Mouse (Mus musculus) CD8-positive naive resting alpha-beta T cell, adult 2 months (primary cell): ENCODE data around the gene Gucy2d.
A peak's percentile ranks its signal among the peaks of the same experiment; 100 is the strongest.

ENCODE experiments used
- DNase-seq, 2 experiments: peaks; one replicate each; pipeline ENCODE4 v3.0.0; 2022; ENCODE audit warnings: low read depth in 2 of 2, low spot score in 2 of 2

Gene Gucy2d

DNA sequence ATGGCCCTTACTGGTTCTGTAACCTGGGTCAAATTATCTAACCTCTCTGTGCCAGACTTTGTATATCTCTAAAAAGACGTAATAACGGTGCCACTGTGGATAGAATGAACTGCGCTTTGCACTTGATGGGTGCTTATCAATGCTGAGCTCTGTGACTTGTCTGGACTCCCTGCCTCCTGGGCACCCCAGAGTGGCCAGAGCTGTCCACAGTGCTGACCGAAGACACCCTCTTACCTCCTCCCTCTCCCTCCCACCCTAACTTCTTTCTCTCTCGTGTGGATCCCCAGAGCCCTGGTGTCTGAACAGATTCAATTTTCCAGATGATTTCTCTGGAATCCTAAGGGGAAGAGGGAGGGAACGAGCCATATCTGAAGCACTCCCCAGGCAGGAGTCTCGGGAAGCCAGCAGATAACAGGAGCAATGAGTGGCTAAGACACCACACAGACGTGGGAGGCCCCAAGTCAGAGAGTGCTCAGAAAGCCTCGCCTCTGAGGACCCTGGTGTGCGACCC, at the start of gene Gucy2d:
Gucy2d (plus strand) TSS at position 461 of the 511 bp plus-strand sequence.
- DNase-seq: no peak

DNA sequence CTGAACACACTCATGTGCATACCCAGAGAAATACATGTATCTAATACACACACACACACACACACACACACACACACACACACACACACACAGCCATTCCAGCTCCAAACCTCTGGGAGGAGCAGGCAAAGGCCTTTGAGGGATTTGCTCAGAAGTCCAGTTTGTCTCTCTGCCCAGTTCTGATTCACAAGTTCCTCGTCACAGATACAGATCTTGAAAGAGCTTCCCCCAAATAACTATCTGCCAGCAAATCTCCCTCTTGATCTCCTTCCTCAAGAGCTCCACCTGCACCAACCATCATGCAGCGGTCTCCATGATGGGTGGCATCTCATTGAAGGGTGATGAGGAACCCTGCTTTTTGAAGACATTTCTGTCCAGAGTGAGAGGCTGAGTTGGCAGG, 49.7 kb upstream of the Gucy2d start:
- no peak for DNase-seq

DNA sequence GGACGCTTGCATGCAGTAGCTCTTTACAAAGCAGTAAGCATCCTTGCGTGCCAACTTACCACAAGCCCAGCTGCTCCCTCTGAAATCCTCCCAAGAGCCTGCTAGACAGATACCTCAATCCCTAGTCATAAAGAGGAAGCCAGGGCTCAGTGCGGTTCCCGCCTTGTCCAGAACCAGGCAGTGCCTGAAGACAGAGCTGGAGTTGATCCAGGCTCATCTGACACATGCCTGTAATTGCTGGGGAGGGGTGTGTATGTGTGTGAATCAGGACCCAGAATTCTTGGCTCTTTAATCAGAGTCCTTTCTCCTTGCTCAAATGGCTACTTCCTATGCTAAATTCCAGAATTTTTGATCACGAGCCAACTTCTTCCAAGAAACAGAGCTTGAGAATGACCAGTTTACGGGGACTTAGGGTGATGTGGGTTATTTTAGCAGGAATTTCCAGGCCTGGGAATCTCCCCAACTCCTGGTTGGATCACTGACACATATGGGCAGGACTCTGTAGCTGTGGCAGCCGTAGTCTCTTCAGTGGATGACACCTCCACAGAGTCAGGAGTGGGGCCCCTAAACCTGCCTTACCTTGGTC, 48.8 kb upstream of the Gucy2d start:
- no peak for DNase-seq

DNA sequence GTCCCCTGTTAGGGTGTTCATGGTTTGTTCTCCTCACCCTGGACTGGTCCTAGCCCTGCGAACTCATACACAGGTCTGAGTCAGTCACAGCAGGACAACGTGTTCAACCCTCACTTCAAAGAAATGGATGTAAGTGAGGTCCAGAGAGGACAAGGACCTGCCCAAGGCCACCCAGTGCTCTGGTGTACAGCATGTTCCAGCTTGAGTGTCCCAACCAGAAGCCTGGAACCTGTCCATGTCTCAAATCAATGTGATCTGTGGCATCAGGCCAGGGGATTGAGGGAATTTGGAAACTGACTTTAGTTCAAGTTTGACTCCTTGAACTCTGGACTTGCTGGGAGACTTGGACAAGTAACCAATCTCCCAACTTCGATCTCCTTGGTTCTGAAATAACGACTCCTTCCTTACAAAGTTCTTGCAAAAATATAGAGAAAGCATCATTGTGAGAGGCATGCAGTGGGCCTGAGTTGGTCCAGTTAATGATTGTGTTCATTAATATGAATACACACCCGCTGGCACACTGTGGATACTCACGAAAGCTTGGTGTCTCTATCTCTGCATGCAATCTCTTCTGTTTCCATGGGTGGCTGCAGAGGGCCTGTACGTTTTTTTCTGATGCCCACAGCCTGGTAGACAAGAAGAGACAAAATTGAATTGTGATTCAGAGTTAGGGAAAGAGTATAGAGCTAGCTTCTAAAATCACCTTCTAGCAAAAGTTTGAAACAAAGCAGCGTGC, 47.6 kb upstream of the Gucy2d start:
- DNase-seq: no peak

DNA sequence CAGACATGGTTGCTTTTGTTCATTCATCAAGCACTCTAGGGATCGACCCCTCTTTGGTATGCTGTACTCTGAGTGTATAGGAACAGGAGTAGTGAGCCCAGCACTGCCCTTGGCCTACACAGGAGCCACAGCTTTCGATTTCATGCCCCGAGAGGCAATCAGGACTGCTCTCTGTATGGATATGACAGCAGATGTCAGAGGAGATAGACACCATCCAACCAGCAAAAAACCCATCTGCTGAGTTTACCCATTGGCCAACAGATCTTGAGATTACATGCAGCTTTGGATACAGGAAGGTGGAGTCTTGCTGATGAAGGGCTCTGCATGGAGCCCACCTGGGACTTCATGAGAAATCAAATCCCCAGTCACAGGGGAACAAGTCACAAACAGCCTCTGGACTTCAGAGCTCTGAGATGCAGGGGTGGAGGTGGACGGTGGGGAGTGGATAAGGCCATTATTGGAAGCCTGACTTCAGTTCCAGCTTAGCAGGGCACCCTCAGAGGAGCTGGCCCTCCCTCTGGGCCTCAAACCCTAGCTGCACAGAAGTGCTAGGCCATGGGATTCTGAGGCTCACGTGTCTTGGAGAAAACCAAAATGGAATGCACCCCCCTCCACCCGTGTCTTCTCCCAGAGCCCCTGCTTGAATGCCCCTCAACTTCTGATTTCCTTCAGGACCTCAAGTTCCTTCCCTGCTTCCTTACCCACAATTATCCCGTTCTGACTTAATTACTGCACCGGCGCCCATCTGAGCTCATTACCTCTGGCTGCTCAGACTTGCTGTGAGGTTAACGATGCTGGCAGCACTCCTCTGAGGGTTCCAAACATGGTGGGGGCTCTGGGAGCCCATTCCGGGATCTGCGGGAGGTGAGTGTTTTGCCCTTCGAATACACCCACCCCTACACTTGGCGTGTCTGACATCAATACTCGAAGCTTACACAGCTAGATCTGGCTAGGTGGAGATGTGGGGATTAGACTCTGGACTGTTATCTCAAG, 37.3 kb upstream of the Gucy2d start:
- DNase-seq: no peak

DNA sequence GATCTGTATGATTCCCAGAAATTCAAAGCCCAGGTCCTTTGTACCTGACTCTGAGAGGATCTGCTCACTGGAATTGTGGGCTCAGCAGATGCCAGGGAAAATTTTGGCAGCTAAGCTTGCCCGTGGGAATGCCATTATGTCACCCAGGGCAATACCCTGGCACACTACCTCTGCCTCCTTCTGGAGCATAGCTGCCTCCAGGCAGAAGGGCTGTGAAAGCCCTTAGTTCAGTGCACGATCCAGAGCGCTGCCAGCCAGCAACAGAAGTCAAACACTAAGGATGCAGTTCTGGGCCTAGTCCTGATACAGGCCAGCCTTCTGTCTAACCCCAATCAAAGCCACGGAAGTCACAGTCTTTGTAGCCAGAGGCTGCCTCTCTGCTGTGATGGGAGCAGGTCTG, 36.2 kb upstream of the Gucy2d start:
- DNase-seq: no peak

DNA sequence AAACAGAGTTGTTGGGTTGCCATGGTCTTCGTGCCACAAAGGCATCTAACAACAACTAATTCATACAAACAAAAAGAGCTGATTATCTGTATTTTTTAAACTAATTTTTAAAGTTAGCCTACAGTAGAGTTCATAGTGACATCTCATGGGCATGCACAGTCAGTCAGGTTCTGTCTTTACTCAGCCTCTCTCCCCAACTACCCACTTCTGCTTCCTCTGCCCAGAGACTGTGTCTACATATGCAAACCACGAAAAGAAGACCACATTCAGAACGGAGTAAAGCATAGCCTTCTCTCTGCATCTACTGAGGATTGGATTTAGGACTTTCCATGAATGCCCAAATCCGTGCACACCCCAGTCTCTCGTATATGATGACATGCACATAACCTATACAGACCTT, 32.6 kb upstream of the Gucy2d start:
- no peak for DNase-seq

DNA sequence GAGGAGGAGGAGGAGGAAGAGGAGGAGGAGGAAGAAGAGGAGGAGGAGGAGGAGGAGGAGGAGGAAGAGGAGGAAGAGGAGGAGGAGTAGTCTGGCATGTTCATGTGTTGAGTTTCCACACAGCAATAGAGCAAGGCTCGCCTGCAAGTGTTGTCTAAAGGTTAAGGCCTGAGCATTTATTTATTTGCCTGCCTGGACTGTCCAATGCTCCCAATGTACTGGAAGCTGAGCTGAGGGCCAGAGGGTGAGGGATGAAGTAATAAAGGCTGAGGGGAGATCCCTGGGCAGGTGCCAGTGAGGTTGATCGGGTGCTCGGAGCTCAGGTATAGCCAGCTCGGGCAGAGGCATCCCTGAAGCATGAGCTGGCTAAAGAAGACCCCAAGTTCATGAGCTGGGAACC, 27.1 kb upstream of the Gucy2d start:
- DNase-seq: no peak

DNA sequence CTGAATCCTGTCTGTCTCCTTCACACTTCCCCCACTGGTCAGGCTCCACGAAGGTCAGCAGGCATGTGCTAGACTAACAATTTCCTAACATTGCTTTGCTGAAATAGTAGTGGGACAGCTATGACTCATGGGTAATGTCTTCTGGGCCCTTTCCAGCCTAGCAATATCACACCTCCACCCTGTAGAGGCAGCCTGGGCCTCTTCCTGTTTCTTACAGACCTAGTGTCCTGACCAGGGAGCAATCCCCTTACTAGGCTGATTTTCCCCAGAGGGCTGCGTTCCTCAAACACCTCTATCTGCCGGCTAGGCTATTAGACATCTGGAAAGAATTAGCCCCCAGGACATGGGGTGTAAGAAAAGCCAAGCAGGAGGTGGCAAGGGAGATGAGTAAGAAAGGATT, 24.7 kb upstream of the Gucy2d start:
- DNase-seq: no peak

DNA sequence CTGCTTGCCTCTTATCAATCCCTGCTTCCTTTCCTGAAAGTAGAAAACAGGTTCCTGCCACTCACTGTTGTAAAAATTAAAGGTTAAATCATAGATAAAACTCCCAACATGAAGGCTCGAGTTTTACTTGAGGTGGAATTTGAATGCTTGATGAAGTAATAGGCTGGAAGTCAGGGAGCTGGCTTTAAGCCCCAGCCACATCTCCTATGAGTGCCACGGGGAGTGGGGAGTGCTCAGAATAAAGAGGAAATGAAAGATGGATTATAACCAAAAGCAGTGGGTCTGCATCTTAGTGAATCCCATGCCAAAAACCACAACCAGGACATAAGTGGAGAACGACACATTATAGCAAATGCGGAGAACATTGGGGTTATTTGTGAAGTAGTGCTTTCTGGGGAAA, 24.2 kb upstream of the Gucy2d start:
- DNase-seq: no peak

DNA sequence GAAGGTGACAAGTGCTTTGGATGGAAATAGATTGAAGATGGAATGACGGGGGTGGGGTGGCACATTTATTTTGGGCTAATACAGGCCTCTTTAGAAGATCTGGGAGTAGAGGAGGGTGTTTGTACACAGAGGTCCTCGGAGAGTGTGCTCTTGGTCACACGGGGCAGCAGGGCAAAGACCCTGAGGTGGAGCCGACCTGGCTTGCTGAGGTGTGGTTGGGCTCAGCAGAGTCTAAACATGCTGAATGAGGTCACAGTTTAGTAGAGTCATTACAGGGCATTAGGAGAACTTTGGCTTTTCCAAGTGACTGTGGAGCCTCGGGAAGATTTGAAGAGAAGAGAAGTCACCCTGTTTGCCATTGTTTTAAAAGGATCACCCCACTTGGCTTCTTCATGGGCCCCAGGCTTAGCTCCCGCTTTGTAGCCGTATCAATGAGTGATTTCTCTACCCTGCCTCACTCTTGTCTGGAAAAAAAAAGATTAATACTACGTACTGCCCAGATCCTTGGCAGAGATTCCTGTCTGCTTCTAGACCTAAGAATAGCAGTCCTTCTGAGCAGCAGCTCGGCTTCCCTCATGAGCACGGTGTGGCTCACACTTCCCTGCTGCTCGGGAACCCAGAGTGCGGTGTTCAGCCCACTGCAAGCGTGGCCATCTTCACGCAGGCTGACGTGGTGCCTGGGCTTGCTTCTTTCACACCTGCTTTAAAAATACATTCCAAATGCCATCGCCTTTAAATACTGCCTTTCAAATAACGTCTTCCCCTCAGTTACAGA, 22.0 kb upstream of the Gucy2d start:
- DNase-seq: no peak

DNA sequence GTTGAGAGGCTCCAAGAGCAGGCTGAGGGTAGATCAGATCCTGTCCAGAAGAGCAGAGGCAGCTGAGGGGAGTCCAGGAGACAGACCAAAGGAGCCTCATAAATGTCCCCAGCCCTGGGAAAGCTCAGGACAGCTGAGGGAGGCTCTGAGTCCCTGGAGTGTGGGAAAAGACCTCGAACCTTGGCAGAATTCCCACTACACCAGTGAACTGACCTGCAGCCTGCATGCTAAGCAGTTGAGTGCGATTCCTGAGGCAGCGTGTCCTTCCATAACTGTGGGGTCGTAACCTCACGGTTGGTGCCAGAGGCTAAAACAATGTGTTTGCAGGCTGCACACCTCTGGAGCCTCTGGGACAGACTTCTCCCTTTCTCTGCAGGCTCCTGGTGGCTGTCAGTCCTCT, 20.9 kb upstream of the Gucy2d start:
- no peak for DNase-seq

DNA sequence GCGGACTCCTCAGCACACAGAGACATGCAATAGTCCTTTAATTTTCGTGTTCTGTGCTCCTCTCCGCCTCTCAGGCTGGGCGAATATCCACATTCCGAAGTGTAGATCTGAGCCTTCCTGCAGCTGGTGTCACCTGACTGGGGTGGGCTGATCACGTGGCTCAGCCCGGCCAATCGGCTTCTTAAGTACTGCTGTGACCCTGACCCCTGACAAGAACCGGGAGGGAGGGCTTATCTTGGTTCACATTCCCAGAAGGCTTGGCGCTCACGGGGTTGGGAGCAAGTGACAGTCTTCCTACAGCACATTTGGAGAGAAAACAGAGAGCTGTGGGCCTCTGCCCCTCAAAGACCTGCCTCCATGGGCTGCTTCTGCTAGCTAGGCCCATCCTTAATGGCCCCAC, 16.7 kb upstream of the Gucy2d start:
- DNase-seq: no peak

DNA sequence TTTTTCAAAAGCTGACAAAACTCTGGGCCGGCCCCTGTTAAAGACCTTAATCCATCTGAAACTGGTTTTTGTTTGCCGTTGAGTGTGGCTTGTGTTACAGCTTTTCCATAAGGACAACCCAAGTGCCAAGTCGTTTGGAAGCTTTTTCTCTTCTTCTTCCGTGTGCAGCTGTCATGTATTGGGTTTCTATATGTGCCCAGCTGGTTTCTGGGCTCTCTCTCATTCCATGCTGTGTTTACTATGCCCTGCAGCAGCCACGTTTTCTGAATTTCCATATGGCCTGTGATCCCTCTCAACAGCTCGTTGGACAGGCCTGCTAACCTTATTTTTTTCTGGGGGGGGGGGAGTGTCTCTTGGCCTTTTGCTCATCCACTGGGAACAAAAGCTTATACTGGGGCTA, 15.8 kb upstream of the Gucy2d start:
- DNase-seq: no peak

DNA sequence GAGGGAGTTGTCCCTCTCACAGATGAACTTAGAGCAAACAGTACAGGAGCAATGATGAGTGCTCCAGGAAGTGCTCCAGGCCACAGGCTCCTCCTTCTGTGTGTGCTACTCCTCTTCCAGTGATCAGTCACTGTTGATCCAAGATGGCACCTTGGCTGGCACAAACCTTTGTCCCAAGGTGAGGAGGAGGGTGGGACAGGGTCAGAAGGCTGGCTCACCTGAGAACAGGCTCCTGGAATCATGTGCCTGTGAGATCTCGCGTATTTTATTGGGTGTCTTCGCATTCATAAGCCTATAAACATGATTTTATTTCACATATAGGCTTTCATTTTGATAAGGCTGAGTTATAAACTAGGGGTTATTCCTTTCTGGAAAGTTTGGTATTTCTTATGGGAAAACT, 14.7 kb upstream of the Gucy2d start:
- no peak for DNase-seq

DNA sequence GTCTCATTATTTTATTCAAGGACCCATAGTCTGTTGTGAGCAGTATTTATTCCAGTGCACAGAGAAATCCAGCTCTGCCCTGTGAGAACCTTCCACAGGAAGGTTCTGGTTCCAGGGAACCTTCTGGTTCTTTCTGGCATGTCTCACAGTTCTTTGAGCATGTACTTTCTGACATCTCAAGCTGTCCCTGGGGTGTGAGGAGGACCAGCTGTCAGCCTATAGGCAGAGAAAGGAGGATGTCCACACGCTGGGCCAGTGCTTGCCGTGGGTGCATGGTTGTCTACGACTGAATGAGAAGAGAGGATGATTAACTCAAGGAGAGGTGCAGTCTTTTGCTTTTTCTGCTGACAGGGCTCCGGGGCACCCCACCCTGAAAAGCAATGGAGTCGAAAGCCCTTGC, 13.6 kb upstream of the Gucy2d start:
- DNase-seq: no peak

DNA sequence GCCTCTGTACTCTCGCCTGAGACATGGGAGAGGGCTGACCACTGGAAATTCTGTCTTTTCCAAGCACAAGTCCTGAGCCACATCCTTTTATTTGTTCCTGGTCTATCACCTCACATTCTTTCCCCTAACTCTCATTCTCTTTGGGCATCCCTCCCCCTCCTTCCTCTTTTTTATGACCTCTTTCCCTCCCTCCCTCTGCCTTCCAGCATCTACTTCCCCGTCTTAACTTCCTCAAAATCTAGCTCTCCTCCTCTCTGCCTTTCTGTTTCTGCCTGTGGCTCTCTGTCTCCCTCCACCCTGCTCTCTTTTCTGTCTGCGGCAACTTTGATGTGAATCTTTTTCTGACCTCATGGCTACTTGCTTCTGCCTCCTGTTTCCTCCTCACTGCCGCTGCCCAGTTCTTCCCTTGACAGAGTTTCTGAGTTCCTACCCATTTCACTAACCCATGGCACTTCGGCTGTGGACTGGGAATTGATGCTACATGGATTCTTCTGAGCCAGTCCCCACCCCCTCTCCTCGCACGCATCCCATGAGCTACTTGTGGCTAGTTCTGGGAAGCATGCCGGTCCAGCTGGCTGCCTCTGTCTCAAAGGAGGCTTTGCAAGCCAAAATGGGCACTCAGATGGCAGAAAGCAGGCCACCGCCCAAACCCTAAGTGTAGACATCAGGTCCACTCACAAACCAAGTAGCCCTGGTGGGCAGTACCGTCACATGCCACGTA, 12.9 kb upstream of the Gucy2d start:
- no peak for DNase-seq

DNA sequence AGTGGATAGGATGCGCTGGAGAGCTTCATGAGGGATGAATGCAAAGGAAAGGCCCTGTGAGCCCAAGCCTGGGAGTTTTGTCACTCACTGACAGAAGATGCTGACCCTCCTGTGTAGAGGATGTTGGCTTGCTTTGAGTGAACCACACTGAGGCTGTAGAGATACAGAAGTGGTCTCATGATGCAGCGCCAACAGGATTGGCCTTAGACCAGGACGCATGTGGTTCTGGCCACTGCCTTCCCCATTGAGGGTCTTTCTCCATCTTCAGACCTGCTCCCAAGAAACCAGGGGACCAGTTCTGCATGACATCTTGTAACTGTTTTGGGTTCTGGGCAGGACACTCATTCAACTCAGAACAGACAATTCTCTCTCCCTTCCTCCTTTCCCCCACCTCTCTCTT, 10.6 kb upstream of the Gucy2d start:
- no peak for DNase-seq

DNA sequence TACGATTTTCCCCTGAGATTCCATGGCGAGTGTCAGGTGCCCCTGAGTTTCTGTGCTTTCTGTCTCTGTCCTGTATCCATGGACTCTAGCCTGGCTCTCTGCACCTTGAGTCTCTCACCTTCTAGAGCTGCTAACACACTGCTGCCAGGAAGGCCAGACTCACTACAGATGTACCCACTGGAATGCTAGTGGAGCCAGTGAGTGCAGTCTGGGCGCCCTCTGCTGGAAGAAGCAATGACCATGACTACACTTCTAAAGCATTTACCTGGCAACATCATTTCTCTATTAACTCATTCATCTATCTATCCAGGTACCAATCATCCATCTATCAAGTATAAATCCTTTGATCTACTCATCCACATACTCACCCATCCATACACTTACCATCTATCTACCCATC, 9.4 kb upstream of the Gucy2d start:
- DNase-seq: no peak

DNA sequence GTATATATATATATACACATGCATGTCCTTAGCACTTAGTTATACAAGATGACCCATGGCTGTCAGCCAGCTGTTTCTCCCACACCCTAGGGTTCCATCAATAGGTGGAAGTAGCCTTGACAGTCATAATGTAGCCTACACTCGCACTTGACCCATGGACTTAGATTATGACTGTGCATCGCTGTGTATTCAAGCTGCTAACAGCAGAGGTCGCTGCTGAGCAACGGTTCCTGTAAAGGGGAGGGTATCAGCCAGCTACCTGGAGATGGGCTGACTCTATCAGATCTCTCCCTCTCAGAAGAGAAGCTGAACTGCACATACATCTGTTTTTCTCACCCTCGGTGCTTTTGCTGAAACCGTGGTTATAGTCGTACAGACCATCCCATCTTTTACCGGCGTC, 2.6 kb upstream of the Gucy2d start:
- peak; percentile 14 for DNase-seq
